Mouse (Mus musculus) right cerebral cortex, adult 2 months (tissue): ENCODE results near the gene Pnpla5.
A peak's percentile ranks its signal among the peaks of the same experiment; 100 is the strongest.
"Not testable (repeated sequence)": the region's sequence is repeated elsewhere in the genome, so short reads cannot be mapped to it uniquely, and the experiment has no call there.

Source experiments
- DNase-seq, 2 experiments: peaks; one replicate each; pipeline ENCODE4 v3.0.0; 2021 to 2022; ENCODE audit warnings: low spot score in 2 of 2

Pnpla5 gene

DNA sequence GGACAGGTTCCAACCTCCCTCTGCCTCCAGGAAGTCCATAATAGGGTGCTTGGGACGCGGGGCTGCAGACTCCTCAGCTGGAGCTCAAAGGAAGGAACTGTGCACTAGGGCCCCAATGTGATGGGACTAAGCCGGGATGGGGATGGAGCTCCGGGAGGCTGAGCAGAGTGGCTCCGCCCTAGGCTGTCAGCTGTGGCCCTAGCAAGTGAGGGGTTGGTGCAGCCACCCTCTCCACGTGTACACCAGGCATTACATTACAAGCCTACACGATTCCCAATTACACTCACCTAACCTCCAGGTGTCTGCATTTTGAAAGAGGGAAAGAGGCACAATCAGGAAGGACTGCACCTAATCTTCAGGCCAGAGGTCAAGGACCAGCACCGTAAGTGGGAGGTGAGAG, at the start of gene Pnpla5:
Pnpla5 (minus strand) TSS at position 101 of the 400 bp plus-strand sequence.
- no peak for DNase-seq

DNA sequence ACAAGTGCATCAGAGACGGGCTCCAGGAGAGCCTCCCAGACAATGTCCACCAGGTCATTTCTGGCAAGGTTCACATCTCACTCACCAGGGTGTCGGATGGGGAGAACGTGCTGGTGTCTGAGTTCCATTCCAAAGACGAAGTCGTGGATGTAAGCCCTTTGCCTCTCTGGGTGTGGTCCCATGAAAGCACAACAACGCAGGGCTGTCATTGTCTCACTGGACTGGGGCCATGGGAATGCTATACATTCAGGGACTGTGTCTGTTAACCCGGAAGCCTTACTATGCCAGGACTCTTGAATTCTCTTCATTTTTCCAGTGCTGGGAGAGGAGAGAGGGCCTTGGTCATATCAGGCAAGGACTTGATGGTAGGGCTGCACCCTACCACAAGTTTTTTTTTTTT, 48.2 kb upstream of the Pnpla5 start:
- DNase-seq, result no peak

DNA sequence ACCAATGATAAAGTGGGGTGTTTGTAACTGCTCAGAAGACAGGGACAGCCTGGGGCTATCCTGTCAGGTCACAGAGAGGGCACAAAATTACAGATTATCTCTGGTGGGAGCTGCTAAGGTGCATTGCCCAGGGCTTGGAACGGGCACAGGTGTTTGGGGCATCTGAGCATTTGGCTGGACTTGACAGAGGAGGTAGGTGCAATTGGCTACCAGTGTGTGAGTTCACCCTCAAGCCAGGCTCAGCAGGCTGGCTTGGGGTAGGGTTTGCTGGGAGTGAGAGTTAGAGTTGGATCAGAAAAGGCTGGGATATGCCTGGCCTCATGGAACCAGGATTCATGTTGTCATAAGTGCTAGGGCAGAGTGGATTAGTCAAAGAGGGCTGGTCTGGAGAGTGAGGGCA, 46.5 kb upstream of the Pnpla5 start:
- no peak for DNase-seq

DNA sequence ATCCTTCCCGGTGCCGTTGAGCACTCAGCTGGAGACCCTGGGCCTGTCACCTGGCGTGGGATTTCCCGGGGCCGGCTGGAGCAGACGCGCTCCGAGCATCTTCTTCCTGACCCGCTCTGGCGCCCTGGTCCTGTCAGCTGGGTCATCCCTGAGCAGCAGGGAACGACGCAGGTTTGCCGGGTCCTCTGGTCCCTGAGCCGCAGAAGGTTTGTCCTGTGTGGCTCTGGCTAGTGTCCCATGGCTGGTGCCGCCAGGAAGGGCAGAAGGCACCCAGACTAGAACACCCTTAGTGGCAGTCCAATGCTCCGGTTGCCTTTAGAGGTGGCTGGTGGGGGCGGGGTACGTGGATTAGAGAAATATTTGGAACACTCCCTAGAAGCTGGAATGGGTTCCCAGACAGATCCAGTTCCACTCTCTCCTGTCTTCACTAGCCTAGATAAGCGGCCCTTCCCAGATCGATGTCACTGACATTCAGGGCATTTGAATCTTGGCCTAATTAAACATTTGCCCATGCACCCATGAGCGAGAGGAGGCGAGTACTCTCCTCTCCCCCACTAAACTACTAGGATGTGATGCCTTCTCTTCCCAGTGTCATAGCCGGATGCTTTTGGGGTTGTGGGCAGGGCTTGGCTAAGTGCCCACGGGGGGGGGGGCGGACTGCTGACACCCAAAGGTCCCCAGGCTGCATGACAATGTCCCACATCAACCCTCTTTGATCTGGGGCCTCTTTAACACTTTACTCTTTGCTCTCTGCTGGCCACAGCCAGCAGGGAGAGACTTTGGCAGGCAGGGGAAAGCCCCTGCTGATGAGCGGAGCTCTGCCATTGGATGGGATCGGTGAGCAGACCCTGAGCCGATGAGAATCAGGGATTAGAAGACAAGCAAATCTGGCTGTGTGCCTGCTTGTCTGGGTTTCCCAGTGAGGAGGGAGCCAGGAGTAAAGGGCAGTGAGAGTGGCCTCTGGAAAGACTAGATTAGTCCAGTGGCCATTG, 45.5 kb upstream of the Pnpla5 start:
- DNase-seq, result peak in 1 of 2 experiments; percentile 44

DNA sequence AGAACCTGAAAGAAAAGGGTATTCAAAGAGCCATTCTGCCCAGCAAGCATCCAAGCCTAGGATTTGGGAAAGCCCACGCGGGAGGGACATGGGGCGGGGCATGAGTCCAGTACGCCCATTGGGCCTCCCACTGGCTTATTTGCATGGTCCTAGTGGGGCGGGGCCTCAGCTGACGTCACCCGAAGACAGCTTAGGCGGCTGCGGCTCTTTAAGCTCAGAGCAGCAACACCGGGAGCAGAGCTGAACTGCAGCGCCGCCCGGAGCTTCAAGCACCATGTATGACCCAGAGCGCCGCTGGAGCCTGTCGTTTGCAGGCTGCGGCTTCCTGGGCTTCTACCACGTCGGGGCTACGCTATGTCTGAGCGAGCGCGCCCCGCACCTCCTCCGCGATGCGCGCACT, 44.6 kb upstream of the Pnpla5 start, which contains the start of gene Pnpla3:
Pnpla3 (plus strand) TSS at position 238 of the 400 bp plus-strand sequence.
- DNase-seq, result peak; percentile 96 to 99

DNA sequence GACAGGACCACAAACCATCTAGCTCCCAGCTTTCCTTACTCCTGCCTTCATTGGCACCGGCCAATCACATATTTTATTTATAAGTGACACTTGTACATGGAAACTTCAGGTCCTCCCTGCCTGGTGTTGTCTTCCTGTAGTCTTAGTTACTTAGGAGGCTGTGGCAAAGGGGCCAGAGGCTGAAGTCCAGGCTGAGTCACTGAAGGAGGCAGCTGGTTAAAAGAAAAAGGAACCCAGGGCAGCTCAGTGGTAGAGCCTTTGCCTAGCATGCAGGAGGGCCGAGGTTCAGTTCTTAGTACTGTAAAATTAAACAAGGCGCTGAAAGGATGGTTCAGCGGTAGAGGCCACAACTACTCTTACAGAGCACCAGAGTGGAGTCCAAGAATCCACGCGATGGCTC, 43.8 kb upstream of the Pnpla5 start:
- no peak for DNase-seq

DNA sequence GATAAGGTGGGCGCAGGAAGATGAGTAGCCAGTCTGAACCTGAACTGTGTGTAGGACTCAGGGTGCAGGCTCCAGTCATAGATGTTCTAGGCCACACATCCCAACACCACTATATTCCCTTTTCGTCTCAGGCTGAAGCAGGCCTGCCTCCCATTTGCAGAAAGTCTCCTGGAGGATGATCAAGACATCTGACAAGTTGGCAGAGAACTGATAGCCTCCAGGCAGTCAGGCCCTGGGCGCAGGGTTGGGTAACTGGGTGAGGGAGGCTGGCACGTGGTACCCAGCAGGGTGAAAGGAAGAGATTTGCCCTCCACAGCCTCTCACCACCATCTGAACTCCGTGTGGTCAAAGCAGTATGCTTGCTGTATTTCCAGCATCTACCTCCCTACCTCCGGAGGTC, 38.9 kb upstream of the Pnpla5 start:
- no peak for DNase-seq

DNA sequence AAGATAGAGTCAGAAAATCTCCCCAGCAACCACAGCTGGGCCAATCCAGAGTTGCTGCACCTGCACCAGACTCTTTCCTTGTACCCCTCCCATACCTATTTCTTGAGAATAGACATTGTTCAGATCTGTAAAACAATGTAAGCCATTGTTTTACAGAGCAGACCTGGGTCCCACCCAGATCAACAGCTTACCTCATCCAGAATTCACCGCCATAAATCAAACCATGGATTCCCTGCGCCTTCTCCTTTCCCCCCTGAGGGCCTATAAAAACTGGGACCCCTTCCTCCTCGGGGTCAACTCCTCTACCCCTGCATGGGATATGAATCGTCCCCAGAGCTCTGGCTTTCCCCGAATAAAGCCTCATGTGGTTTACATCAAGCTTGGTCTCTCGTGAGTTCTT, 34.6 kb upstream of the Pnpla5 start:
- not testable (repeated sequence) for DNase-seq

DNA sequence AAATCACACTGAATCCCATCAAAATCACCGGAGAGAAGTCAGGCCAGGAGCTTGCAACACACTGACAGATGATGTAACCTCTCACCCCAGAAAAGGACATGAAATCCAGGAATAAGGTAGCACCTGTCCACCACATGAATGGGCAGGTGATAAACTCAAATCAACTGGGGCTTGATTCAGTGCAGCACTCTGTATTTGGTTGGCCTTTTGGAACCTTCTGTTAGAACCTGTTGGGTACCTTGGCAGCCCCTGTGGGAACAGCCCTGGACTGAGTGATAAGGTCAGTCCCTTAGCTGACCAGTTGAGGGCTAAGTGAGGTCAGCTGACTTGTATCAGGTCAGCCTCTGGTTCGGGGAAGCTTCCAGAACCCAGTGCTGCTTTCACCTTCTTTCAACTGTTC, 33.2 kb upstream of the Pnpla5 start:
- DNase-seq, result no peak

DNA sequence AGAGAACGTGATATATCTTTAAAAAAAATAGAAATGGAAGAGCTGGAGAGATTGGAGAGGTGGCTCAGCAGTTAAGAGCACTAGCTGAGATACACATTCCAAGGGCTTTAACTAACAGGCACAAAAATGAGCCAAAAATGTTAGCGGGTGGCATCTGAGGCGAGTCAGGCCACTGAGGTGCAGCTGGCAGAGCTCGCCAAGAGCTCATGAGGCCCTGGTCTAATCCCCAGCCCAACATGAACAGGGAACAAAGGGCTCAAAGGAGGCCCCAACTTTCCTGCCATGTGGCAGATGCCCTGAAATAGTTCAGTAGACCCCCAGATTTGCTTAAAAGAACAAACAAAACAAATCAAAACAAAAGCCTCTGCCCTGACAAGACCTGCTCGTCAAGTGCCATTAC, 18.0 kb upstream of the Pnpla5 start:
- DNase-seq, result no peak

DNA sequence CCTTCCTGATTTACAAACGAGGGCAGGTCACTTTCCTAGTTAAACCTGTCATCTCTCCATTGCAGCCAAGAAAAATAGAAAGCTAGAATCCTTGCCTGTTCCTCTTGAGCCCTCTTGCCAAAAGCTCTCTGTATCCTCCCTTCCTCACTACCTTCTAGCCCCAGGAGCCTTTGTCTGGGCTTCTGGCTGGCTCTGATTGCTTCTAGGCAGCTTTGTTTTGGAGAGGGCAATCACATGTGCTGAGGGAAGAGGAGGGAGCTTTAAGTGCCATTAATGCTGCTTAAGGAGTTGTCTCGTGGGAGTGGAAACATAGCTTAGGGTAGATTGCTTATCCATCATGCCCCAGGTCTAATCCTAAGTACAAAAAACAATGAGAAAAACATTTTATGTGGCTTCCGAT, 17.1 kb upstream of the Pnpla5 start:
- DNase-seq, result no peak

DNA sequence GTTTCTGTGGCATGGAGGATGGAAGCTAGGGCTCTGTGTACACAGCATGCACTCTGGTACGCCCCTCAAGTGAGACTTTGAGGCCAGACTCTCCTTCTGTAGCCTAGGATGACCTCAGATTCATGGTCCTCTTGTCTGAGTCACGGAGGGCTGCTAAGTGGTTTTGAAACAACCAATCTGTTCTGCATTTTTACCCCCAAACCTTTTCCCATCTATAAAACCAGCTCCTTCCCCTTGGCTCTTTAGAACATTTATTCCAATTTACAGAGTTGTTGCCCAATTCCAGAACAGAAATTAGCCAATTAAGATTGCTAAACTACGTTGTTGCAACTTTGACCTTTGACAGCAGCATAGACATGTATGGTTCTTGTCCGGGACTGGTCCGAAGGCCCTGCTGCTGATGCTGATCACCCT, 16.6 kb upstream of the Pnpla5 start:
- DNase-seq, result no peak

DNA sequence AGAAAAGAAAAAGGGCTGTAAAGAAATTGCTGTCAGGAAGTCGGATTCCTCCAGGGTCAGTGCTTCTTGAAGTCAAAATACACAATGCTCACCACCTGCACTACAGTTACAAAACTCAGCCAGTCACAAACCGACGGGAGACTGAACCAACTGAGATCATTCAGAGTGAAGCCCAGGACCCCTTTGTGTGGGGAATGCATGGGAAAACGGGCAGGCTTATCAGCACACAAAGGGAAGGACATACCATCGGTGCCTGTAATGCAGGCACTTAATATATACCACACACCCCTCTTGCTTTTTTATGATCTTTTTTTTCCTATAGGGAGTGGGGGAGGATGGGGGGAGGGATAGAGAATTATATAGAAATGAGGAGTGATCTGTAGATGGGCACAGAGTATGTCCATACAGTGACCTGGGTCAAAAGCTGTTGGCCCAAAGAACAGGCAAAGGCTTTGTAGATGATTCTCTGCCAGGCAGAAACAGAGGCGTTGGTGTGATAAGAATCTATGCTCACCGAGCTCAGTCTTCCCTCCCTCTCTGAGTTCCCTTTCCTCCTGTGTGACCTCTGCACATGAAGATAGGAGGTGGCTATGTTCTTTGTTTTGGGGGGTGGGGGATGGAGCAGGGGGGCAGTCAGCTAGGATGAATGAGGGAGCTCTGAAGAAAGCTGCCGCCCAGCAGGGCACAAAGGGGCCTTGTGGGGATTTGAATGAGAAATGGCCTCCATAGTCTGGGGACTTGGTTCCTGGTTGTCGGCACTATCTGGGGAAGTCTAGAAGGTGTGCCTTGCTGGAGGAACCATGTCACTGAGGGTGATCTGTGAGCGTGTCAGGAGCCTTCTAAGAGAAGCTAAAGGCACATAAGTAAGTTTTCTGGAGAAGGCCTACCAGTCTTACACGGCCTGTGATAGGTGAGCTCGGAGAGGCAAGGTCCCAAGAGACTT, 13.8 kb upstream of the Pnpla5 start:
- no peak for DNase-seq

DNA sequence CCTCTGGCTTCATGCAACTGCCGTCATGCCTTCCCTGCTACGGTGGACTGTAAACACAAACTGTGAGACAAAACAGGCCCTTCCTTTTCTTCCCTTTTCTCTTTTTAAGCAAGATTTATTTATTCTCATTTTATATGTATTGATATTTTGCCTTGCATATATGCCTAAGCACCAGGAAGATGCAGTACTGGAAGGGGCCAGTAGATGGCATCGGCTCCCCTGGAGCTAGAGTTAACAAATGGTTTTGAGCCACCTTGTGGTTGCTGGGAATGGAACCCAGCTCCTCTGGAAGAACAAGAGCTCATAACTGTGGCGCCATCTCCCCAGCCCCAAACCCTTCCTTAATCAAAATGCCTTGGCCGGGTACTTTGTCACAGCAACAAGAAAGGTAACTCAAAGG, 12.5 kb upstream of the Pnpla5 start:
- no peak for DNase-seq

DNA sequence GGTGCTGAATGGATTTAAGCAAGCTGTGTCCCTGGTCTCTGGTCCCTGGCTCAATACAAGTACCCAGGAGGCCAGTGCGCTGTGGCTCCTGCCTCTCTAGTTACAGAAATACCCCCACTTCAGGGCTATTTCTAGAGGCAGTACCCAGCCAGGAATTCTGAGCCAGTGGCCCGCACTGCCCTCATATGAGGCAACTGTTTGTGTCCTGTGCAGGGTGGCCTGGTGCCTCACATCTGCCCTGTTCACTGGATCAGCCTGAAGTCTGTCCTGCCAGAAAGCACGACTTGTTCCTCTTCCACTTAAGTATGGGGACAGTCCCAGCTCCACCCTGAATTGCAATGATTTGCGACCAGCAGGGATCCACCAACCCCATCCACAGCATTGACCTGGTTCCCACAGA, 10.5 kb upstream of the Pnpla5 start:
- no peak for DNase-seq

DNA sequence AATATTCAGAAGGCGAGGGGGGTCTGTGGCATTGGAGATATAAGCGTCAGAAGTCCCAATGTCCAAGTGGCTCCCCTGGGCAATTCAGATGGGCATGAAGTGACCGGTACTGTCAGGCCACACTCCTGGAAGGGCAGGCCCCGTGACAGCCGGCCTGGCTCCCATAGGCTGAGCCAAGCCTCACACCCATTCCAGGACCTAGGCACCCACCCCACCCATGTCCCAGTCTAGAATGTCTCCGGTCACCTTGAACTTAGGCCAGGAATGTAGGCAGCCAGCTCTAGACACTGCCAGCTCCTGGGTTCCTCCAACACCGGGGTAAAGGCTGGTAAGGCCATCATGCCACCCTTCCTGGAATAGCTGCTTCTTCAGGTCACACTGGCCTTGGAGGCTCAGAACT, 9.0 kb upstream of the Pnpla5 start:
- no peak for DNase-seq

DNA sequence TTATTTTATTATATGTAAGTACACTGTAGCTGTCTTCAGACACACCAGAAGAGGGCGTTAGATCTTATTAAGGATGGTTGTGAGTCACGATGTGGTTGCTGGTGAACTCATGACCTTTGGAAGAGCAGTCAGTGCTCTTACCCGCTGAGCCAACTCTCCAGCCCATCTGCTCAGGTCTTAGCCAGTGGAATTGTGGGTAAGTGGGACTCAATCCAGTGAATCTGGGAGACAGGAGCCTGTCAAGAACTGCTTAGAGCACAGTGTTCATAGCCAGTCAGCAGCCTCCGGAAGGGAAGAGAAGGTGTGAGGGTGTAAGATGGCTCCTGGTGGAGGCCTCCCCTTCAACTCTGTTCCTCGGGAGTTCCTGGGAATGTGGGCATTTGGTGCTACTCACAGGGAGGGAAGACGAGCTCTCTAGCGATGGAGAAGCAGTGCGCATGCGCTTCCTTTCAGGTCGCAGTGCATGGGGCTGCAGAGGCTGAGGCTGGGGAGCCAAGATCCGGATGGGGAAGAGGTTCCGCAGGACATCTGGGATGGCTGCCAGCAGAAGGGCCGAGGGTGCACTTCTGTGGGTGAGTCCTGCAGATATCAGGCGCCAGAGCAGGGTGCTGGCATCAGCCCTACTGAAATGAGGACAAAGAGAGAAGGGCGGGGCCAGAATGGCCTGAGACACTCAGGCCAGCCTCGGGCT, 8.3 kb upstream of the Pnpla5 start:
- no peak for DNase-seq

DNA sequence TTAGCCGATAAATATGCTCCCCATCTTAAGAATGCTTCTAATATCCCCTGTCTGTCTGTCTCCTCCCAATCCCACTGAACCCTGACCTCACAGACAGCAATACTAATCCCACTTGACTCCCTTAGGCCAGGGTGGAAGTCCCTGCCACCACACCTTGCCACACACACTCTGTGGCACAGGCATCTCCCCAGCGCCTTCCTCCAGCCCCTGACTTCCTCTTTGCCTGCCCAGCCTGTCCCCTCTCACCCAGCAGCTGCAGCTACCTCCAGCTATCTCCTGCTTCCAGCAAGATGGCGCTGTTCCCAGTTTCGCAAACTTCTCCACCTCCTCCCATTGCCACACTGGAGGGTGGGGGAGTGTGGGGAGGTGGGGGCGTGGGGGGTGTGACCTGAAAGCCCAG, 3.9 kb upstream of the Pnpla5 start:
- DNase-seq, result no peak

DNA sequence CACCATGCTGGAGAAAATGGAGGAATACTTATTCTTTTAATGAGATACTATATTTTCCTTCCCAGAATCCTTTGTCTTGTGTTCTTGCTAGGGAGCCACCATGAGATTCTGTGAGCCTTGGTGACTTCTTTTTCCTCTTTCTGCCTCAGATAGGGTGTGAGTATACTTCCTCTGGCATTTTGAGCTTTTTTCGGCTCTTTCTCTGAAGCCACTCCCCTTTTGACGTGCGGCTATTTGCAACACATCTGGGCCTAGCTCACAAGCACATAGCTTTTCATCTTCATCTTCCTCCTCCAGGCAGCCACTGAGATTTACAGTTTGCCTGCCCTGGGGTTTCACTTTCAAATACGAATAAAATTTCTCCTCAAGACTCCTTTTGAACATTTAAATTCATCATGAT, 3.5 kb upstream of the Pnpla5 start:
- no peak for DNase-seq

DNA sequence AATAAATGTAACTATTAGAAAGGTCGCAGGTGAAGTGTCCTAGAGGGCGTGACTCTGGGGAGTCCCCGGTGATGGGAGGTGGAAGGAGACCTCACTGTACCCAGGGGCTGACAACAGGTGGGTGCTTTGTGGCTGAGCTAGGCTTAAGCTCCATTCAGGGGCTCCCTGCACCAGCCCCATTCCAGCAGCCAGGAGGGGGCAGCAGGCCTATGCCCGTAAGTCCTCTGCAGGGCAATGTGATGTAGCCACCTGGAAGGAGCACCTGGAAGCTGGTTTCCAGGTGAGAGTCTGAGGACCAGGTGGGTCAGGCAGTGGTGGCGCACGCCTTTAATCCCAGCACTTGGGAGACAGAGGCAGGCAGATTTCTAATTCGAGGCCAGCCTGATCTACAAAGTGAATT, 1.1 kb upstream of the Pnpla5 start:
- DNase-seq, result no peak

DNA sequence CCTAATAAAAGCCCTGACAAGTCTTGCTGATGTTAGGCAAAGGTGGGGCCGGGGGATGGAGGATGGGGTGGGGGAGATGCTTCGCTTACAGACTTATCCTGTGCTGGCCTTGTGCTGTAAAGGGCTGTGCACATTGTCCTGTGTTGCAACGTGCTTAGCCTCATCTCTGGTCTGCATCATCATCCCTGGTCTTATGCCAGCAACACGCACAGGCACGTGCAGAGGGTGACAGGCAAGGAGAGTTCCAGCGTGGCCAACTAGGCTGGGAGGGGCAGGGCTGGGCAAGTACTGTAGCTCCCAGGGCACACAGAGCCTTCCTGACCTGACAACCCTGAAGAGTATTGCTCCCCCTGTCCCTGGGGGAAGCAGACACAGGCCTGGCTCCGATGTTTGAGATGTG, 1.9 kb downstream of the Pnpla5 start:
- DNase-seq, result no peak

DNA sequence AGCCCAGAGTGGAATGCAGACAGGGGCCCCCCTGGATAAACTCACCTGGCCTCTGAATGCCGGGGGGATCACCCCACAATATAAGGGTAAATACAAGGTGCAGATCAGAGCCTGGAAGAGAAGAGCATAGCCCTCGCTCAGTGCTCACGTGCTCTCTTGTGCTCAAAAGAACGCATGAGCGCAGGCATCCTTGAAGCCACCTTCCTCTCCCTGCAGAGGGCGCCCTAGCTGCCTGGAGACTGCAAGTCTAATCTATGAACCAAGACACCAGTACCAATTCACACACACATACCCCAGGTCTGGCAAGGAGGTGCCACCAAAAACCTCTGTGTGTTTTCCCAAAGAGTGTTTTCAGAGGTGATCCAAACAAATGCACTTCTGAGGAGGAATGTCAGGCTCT, 2.4 kb downstream of the Pnpla5 start:
- DNase-seq, result peak; percentile 33 to 35
